Mouse (Mus musculus): ENCODE measurements around the gene Mpeg1. TPM values are rescaled to one million over a fixed set of nuclear protein-coding genes. Genes with fewer than 3 reads are reported as not detected.

Gene Mpeg1
- polyA plus RNA-seq, 1 experiment from 2014 or later = 0.61 TPM

- Histone ChIP-seq H3K4me1 (no peaks in the 10 kb centered on the region; the same call in 1 of the 2 replicates), H3K36me3 (peaks cover 33% of the 10 kb centered on the region)
- 82% methylated on average over 5 of the region's 5 CpGs for WGBS
These were observed 6.9 kb downstream of the Mpeg1 start for GRCm38 (mm10) chr19:12467436-12467835.

GRCm38 (mm10) chr19:12471866-12472265, 11.3 kb downstream of the Mpeg1 start:
- H3K27ac ChIP-seq (replicated peaks) = no peak overlapping the region; the same call in 1 of the 2 replicates
- ATAC-seq (ENCODE audit: low FRiP score) = no peak
- H3K4me3 ChIP-seq (replicated peaks) = no peak overlapping the region
- H3K9ac ChIP-seq (replicated peaks) = no peak overlapping the region
- H3K27me3 ChIP-seq (replicated peaks) = no peaks in the 10 kb centered on the region
- no peak overlapping the region for H3K4me2 ChIP-seq
- 64% methylated on average over 3 of the region's 3 CpGs for WGBS
- no peaks in the 10 kb centered on the region for H3K9me3 ChIP-seq (replicated peaks)
- peaks cover 59% of the 10 kb centered on the region for H3K36me3 ChIP-seq
- H3K4me1 ChIP-seq = peaks cover 12% of the 10 kb centered on the region

More at GRCm38 (mm10) chr19:12467436-12467835, 6.9 kb downstream of the Mpeg1 start:
- no peaks in the 10 kb centered on the region for H3K27me3 ChIP-seq (replicated peaks)
- H3K27ac ChIP-seq (replicated peaks) = no peak overlapping the region
- H3K4me2 ChIP-seq = no peak overlapping the region
- no peak for ATAC-seq (ENCODE audit: low FRiP score)
- no peaks in the 10 kb centered on the region for H3K9me3 ChIP-seq (replicated peaks)
- no peak overlapping the region for H3K9ac ChIP-seq (replicated peaks)
- H3K4me3 ChIP-seq (replicated peaks) = no peak overlapping the region

- Histone ChIP-seq H3K9me3 (replicated peaks) (no peaks in the 10 kb centered on the region), H3K4me1 (peaks cover 16% of the 10 kb centered on the region), H3K36me3 (peaks cover 58% of the 10 kb centered on the region), H3K4me2 (no peak overlapping the region), H3K27me3 (replicated peaks) (no peaks in the 10 kb centered on the region), H3K4me3 (replicated peaks) (no peak overlapping the region), H3K9ac (replicated peaks) (no peak overlapping the region), H3K27ac (replicated peaks) (no peak overlapping the region)
- 84% methylated on average over 5 of the region's 5 CpGs for WGBS
- ATAC-seq (ENCODE audit: low FRiP score) = no peak
These were observed 11.9 kb downstream of the Mpeg1 start for GRCm38 (mm10) chr19:12472381-12472976.

GRCm38 (mm10) chr19:12473201-12473641, 12.6 kb downstream of the Mpeg1 start:
- ATAC-seq (ENCODE audit: low FRiP score) = no peak
- no peak overlapping the region for H3K27ac ChIP-seq (replicated peaks)
- WGBS = 84% methylated on average over 4 of the region's 4 CpGs
- H3K9ac ChIP-seq (replicated peaks) = no peak overlapping the region
- no peaks in the 10 kb centered on the region for H3K9me3 ChIP-seq (replicated peaks)
- peaks cover 58% of the 10 kb centered on the region for H3K36me3 ChIP-seq
- no peaks in the 10 kb centered on the region for H3K27me3 ChIP-seq (replicated peaks)
- no peak overlapping the region for H3K4me2 ChIP-seq
- no peak overlapping the region for H3K4me3 ChIP-seq (replicated peaks)
- peaks cover 16% of the 10 kb centered on the region for H3K4me1 ChIP-seq

GRCm38 (mm10) chr19:12473951-12474350, 13.4 kb downstream of the Mpeg1 start:
- no peak for ATAC-seq (ENCODE audit: low FRiP score)
- no peak overlapping the region for H3K9ac ChIP-seq (replicated peaks)
- H3K27me3 ChIP-seq (replicated peaks) = no peaks in the 10 kb centered on the region
- H3K4me2 ChIP-seq = no peak overlapping the region
- peaks cover 58% of the 10 kb centered on the region for H3K36me3 ChIP-seq
- peaks cover 20% of the 10 kb centered on the region for H3K4me1 ChIP-seq
- WGBS = 87% methylated on average over 4 of the region's 4 CpGs
- H3K4me3 ChIP-seq (replicated peaks) = no peak overlapping the region
- no peak overlapping the region for H3K27ac ChIP-seq (replicated peaks)
- H3K9me3 ChIP-seq (replicated peaks) = no peaks in the 10 kb centered on the region

GRCm38 (mm10) chr19:12475380-12476250, 15.0 kb downstream of the Mpeg1 start:
- Histone ChIP-seq H3K27ac (replicated peaks) (peak overlapping the region; percentile 77), H3K9me3 (replicated peaks) (no peaks in the 10 kb centered on the region), H3K27me3 (replicated peaks) (no peaks in the 10 kb centered on the region), H3K4me3 (replicated peaks) (no peak overlapping the region), H3K4me1 (peaks cover 20% of the 10 kb centered on the region), H3K36me3 (peaks cover 68% of the 10 kb centered on the region), H3K9ac (replicated peaks) (no peak overlapping the region), H3K4me2 (no peak overlapping the region)
- whole genome bisulfite sequencing = 59% methylated on average over 15 of the region's 15 CpGs
- peak; percentile 92 for ATAC-seq (ENCODE audit: low FRiP score)

GRCm38 (mm10) chr19:12476721-12477270, 16.2 kb downstream of the Mpeg1 start:
- H3K4me3 ChIP-seq (replicated peaks) = no peak overlapping the region
- ATAC-seq (ENCODE audit: low FRiP score) = no peak
- H3K9me3 ChIP-seq (replicated peaks) = no peaks in the 10 kb centered on the region
- no peak overlapping the region for H3K9ac ChIP-seq (replicated peaks)
- no peaks in the 10 kb centered on the region for H3K27me3 ChIP-seq (replicated peaks)
- peaks cover 74% of the 10 kb centered on the region for H3K36me3 ChIP-seq
- H3K4me1 ChIP-seq = peaks cover 20% of the 10 kb centered on the region
- H3K27ac ChIP-seq (replicated peaks) = no peak overlapping the region
- H3K4me2 ChIP-seq = no peak overlapping the region
- WGBS = 54% methylated on average over 5 of the region's 5 CpGs

GRCm38 (mm10) chr19:12478369-12478768, 17.8 kb downstream of the Mpeg1 start:
- Histone ChIP-seq H3K4me3 (replicated peaks) (no peak overlapping the region), H3K27me3 (replicated peaks) (no peaks in the 10 kb centered on the region), H3K9me3 (replicated peaks) (no peaks in the 10 kb centered on the region), H3K27ac (replicated peaks) (no peak overlapping the region), H3K4me1 (peaks cover 20% of the 10 kb centered on the region), H3K9ac (replicated peaks) (no peak overlapping the region), H3K4me2 (no peak overlapping the region), H3K36me3 (peaks cover 77% of the 10 kb centered on the region)
- WGBS = 86% methylated on average over 6 of the region's 6 CpGs
- no peak for ATAC-seq (ENCODE audit: low FRiP score)

- H3K9me3 ChIP-seq (replicated peaks) = no peaks in the 10 kb centered on the region
- WGBS = 60% methylated on average over 4 of the region's 4 CpGs
- no peak overlapping the region for H3K9ac ChIP-seq (replicated peaks)
- peak overlapping the region; percentile 56 for H3K27ac ChIP-seq (replicated peaks)
- peak; percentile 15; the same call in 1 of the 2 replicates for ATAC-seq (ENCODE audit: low FRiP score)
- no peak overlapping the region for H3K4me2 ChIP-seq
- no peaks in the 10 kb centered on the region for H3K27me3 ChIP-seq (replicated peaks)
- H3K4me3 ChIP-seq (replicated peaks) = no peak overlapping the region
- H3K36me3 ChIP-seq = peaks cover 70% of the 10 kb centered on the region
- peaks cover 17% of the 10 kb centered on the region for H3K4me1 ChIP-seq
These were observed 23.2 kb downstream of the Mpeg1 start for GRCm38 (mm10) chr19:12483782-12484181.

GRCm38 (mm10) chr19:12484210-12484609, 23.6 kb downstream of the Mpeg1 start:
- Histone ChIP-seq H3K4me3 (replicated peaks) (no peak overlapping the region), H3K4me1 (peaks cover 21% of the 10 kb centered on the region), H3K9me3 (replicated peaks) (no peaks in the 10 kb centered on the region), H3K27ac (replicated peaks) (peak overlapping the region; percentile 56), H3K36me3 (peaks cover 66% of the 10 kb centered on the region), H3K27me3 (replicated peaks) (no peaks in the 10 kb centered on the region), H3K4me2 (no peak overlapping the region), H3K9ac (replicated peaks) (no peak overlapping the region)
- 56% methylated on average over 4 of the region's 4 CpGs for WGBS
- no peak for ATAC-seq (ENCODE audit: low FRiP score)

GRCm38 (mm10) chr19:12485223-12485622, 24.6 kb downstream of the Mpeg1 start:
- no peak overlapping the region for H3K4me3 ChIP-seq (replicated peaks)
- H3K27ac ChIP-seq (replicated peaks) = peak overlapping the region; percentile 52; the same call in 1 of the 2 replicates
- no peak for ATAC-seq (ENCODE audit: low FRiP score)
- no peaks in the 10 kb centered on the region for H3K27me3 ChIP-seq (replicated peaks)
- H3K9me3 ChIP-seq (replicated peaks) = no peaks in the 10 kb centered on the region
- H3K9ac ChIP-seq (replicated peaks) = no peak overlapping the region
- peaks cover 29% of the 10 kb centered on the region for H3K4me1 ChIP-seq
- 74% methylated on average over 13 of the region's 13 CpGs for WGBS
- H3K4me2 ChIP-seq = no peak overlapping the region
- H3K36me3 ChIP-seq = peaks cover 58% of the 10 kb centered on the region
